Mouse (Mus musculus): ENCODE measurements around the gene Bend6. TPM values are rescaled to one million over a fixed set of nuclear protein-coding genes. Genes with fewer than 3 reads are reported as not detected.

Gene Bend6
- polyA plus RNA-seq, 1 experiment from 2014 or later, result 2.4 TPM

DNA sequence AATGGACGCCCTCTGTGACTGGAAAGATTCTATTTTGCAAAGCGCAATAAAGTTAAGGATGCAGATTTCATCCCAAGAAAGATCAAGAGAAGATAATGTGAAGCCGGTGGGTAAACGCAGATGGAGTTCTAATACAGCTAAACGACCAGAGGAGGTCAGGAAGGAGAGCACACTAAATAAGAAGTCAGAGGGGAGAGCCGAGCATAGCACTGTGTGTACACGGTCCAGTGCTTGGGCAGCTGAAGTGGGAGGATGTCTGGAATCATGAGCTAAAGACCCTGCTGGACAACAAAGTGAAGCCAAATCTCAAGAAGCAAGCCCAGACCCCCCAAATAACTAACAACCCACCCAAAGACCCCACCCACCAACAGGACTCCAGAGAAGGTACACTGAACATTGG, 15.4 kb upstream of the Bend6 start:
- 78% methylated on average over 7 of the region's 7 CpGs for WGBS
- no peak overlapping the region for H3K27ac ChIP-seq (ENCODE audit: low read depth, low read length)
- no peak for ATAC-seq (replicated peaks; ENCODE audit: low FRiP score)
- no peak overlapping the region for H3K4me3 ChIP-seq (ENCODE audit: low read depth, low read length)
- H3K9me3 ChIP-seq (ENCODE audit: control insufficient read depth, low read length), result no peaks in the 10 kb centered on the region
- H3K27me3 ChIP-seq (ENCODE audit: control insufficient read depth, insufficient read depth, low read length), result no peaks in the 10 kb centered on the region
- H3K36me3 ChIP-seq (ENCODE audit: control insufficient read depth, insufficient read depth, low read length), result no peaks in the 10 kb centered on the region
- no peak overlapping the region for H3K9ac ChIP-seq (ENCODE audit: low read length)
- H3K4me1 ChIP-seq (replicated peaks; ENCODE audit: control insufficient read depth, insufficient read depth, low read length), result no peaks in the 10 kb centered on the region
- H3K4me2 ChIP-seq (ENCODE audit: low read depth, low read length, severe bottlenecking), result no peak overlapping the region
- DNase-seq (ENCODE audit: low spot score), result peak; percentile 17

DNA sequence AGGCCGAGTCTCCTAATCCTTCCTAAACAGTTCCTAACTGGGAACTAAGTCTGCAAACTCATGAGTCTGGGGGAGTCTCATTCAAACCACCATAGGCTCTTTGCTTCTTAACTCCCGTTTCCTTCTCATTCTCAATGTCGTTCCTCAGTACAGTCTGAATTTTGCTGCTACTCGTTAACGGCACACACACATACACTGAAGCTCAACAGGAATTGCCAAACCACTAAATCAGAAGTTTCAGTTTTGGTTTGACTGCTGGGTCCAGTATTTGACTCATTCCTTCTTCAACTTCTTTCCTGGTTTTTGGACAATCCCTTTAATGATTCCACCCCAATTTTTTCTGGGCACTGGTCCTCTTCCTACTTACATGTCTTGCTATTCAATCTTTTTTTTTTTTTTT, 8.9 kb upstream of the Bend6 start:
- Histone ChIP-seq H3K9ac (ENCODE audit: low read length) (no peak overlapping the region), H3K4me1 (replicated peaks; ENCODE audit: control insufficient read depth, insufficient read depth, low read length) (no peaks in the 10 kb centered on the region), H3K27ac (ENCODE audit: low read depth, low read length) (no peak overlapping the region), H3K9me3 (ENCODE audit: control insufficient read depth, low read length) (no peaks in the 10 kb centered on the region), H3K36me3 (ENCODE audit: control insufficient read depth, insufficient read depth, low read length) (no peaks in the 10 kb centered on the region), H3K4me2 (ENCODE audit: low read depth, low read length, severe bottlenecking) (no peak overlapping the region), H3K27me3 (ENCODE audit: control insufficient read depth, insufficient read depth, low read length) (no peaks in the 10 kb centered on the region), H3K4me3 (ENCODE audit: low read depth, low read length) (no peak overlapping the region)
- DNase-seq (ENCODE audit: low spot score) (no peak), ATAC-seq (replicated peaks; ENCODE audit: low FRiP score) (no peak)
- 93% methylated on average over 5 of the region's 5 CpGs for WGBS

DNA sequence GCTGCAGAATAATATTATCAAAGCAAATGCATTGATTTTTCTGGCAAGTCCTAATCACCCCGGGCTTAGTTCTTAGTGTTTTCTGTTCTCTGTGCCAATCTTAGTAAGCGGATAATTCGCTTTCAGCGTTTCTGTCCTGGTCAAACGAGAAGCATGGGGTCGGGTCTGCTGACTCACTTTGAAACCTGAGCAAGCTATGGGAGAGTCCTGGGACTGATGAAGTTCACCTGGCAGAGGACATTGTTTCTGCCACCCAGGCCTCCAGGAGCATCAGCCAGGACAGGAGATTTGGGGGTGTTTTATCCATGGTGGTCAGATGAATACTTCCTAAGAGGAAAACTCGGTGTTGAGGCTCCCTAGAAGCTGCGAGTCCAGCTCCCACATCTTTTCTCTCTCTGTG, 4.0 kb upstream of the Bend6 start:
- 76% methylated on average over 8 of the region's 8 CpGs for WGBS
- Histone ChIP-seq H3K27me3 (ENCODE audit: control insufficient read depth, insufficient read depth, low read length) (peaks cover 6% of the 10 kb centered on the region), H3K9ac (ENCODE audit: low read length) (no peak overlapping the region), H3K4me2 (ENCODE audit: low read depth, low read length, severe bottlenecking) (no peak overlapping the region), H3K4me3 (ENCODE audit: low read depth, low read length) (no peak overlapping the region), H3K36me3 (ENCODE audit: control insufficient read depth, insufficient read depth, low read length) (no peaks in the 10 kb centered on the region), H3K9me3 (ENCODE audit: control insufficient read depth, low read length) (no peaks in the 10 kb centered on the region), H3K27ac (ENCODE audit: low read depth, low read length) (no peak overlapping the region), H3K4me1 (replicated peaks; ENCODE audit: control insufficient read depth, insufficient read depth, low read length) (peaks cover 8% of the 10 kb centered on the region; the same call in 1 of the 2 replicates)
- DNase-seq (ENCODE audit: low spot score) (no peak), ATAC-seq (replicated peaks; ENCODE audit: low FRiP score) (no peak)

DNA sequence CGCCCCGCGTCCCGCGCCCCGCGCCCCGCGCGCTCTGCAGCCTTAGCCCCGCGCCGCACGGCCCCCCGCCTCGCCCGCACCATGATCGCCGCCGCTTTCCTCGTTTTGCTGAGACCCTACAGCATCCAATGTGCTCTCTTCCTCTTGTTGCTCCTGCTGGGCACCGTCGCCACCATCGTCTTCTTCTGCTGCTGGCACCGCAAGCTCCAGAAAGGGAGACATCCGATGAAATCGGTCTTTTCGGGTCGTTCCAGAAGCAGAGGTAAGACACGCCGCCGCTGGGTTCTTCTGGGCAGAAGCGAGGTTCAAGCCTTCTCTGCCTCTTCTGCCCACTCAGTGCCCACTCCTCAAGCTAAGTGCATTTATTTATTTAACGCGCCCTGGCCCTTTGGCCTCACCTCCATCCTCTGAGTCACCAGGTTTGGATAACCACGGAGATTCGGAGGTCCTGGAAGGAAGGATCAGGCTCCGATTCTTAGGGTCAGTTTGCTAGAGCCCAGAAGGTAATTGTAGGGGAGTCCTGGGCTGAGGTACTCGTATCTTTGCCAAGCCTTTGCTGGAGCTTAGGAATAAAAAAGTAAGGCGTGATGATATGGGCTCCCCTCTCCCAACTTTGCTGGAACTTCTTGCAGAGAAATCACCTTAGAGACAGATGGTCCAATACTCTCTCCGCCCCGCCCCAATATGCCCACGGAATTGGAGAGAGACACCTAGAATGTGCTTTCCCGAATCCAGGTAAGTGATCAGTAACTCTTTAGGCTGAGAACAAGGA, 761 bp upstream of the Bend6 start, which contains the start of gene Dst:
TSS of gene Dst (plus strand) at position 35 of the 772 bp plus-strand sequence.
- Histone ChIP-seq H3K27me3 (ENCODE audit: control insufficient read depth, insufficient read depth, low read length) (peaks cover 13% of the 10 kb centered on the region), H3K4me1 (replicated peaks; ENCODE audit: control insufficient read depth, insufficient read depth, low read length) (peaks cover 8% of the 10 kb centered on the region; the same call in 1 of the 2 replicates), H3K9ac (ENCODE audit: low read length) (peak within 1 kb of the TSS; percentile 61), H3K9me3 (ENCODE audit: control insufficient read depth, low read length) (no peaks in the 10 kb centered on the region), H3K4me2 (ENCODE audit: low read depth, low read length, severe bottlenecking) (peak within 1 kb of the TSS; percentile 88), H3K36me3 (ENCODE audit: control insufficient read depth, insufficient read depth, low read length) (no peaks in the 10 kb centered on the region), H3K27ac (ENCODE audit: low read depth, low read length) (no peak within 1 kb of the TSS), H3K4me3 (ENCODE audit: low read depth, low read length) (peak within 1 kb of the TSS; percentile 65)
- WGBS, result 4% methylated on average over 41 of the region's 44 CpGs
- no peak for DNase-seq (ENCODE audit: low spot score)
- ATAC-seq (replicated peaks; ENCODE audit: low FRiP score), result 0 out of 2 replicates have a peak, but pooled peaks have one; percentile 11

DNA sequence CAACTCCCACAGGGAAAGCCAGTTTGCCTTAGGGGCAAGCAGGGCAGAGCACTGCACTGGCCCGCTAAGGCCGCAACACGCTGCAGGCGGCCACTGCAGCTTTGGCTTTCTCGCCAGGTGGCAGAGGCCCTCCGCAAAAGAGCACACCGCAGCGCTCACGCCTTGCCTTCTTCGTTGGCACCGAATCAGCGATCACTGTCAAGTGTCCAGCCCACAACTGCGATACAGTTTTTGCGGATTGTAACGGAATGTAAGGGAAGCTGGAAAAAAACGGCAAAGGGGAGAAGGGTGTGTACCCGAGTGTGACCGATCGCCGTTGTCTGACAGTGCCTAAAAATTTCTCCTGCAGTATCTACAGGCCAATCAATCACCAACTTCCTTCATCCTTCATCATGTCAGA, 689 bp downstream of the Bend6 start:
- Histone ChIP-seq H3K27ac (ENCODE audit: low read depth, low read length) (no peak overlapping the region), H3K9me3 (ENCODE audit: control insufficient read depth, low read length) (no peaks in the 10 kb centered on the region), H3K4me1 (replicated peaks; ENCODE audit: control insufficient read depth, insufficient read depth, low read length) (peaks cover 8% of the 10 kb centered on the region; the same call in 1 of the 2 replicates), H3K9ac (ENCODE audit: low read length) (peak overlapping the region; percentile 61), H3K27me3 (ENCODE audit: control insufficient read depth, insufficient read depth, low read length) (peaks cover 13% of the 10 kb centered on the region), H3K36me3 (ENCODE audit: control insufficient read depth, insufficient read depth, low read length) (no peaks in the 10 kb centered on the region), H3K4me2 (ENCODE audit: low read depth, low read length, severe bottlenecking) (peak overlapping the region; percentile 88), H3K4me3 (ENCODE audit: low read depth, low read length) (peak overlapping the region; percentile 65)
- ATAC-seq (replicated peaks; ENCODE audit: low FRiP score) (peak; percentile 49), DNase-seq (ENCODE audit: low spot score) (peak; percentile 62)
- under 1% methylated on average over 20 of the region's 20 CpGs for WGBS

DNA sequence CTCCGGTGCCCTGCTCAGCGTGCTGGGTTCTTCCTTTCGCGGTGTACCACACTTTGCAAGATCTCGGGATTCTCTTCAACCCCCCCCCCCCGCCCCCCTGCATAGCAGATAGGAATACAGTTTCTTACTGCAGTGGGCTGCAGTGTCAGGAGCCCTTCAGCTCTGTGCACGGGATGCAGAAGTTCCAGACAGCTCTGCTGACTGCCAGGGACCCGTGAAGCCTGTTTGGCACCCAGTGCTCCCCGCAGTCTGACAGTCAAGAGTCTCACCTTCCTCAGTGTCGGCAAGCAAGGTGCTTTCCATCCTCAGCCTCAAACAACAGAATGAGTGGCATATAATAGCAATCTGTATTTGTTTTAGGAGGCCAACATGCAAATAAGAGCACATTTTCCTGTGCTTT, 1.4 kb downstream of the Bend6 start:
- no peak for DNase-seq (ENCODE audit: low spot score)
- ATAC-seq (replicated peaks; ENCODE audit: low FRiP score), result no peak
- Histone ChIP-seq H3K9me3 (ENCODE audit: control insufficient read depth, low read length) (no peaks in the 10 kb centered on the region), H3K27ac (ENCODE audit: low read depth, low read length) (no peak overlapping the region), H3K4me2 (ENCODE audit: low read depth, low read length, severe bottlenecking) (no peak overlapping the region), H3K9ac (ENCODE audit: low read length) (no peak overlapping the region), H3K36me3 (ENCODE audit: control insufficient read depth, insufficient read depth, low read length) (no peaks in the 10 kb centered on the region), H3K4me3 (ENCODE audit: low read depth, low read length) (no peak overlapping the region), H3K4me1 (replicated peaks; ENCODE audit: control insufficient read depth, insufficient read depth, low read length) (peaks cover 8% of the 10 kb centered on the region; the same call in 1 of the 2 replicates), H3K27me3 (ENCODE audit: control insufficient read depth, insufficient read depth, low read length) (peaks cover 13% of the 10 kb centered on the region)
- WGBS, result 40% methylated on average over 10 of the region's 10 CpGs

DNA sequence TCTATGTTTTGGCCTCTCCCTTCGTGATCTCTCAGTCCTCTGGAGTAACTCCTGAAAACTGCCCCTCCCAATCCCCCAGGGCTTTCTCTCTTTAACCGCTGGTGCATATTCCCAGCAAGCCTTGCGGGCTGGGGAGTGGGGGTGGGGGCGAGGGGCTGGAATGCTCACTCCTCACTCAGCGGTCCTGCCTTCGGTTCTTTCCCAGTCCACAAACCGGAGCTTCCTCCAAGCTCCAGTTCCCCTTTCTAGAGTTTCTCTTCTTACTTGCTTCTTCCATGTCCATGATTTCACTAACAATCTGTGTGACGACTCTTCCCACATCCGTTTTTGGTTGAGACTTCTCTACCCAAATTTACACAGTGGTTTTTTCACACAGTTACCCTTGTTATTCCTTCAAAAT, 4.0 kb downstream of the Bend6 start:
- no peak overlapping the region for H3K9ac ChIP-seq (ENCODE audit: low read length)
- H3K27me3 ChIP-seq (ENCODE audit: control insufficient read depth, insufficient read depth, low read length), result peaks cover 11% of the 10 kb centered on the region
- no peaks in the 10 kb centered on the region for H3K36me3 ChIP-seq (ENCODE audit: control insufficient read depth, insufficient read depth, low read length)
- ATAC-seq (replicated peaks; ENCODE audit: low FRiP score) (no peak), DNase-seq (ENCODE audit: low spot score) (no peak)
- H3K27ac ChIP-seq (ENCODE audit: low read depth, low read length), result no peak overlapping the region
- 0 out of 2 replicates have a peak overlapping the region, but pooled peaks have one; percentile 15 for H3K4me2 ChIP-seq (ENCODE audit: low read depth, low read length, severe bottlenecking)
- no peak overlapping the region for H3K4me3 ChIP-seq (ENCODE audit: low read depth, low read length)
- peaks cover 8% of the 10 kb centered on the region; the same call in 1 of the 2 replicates for H3K4me1 ChIP-seq (replicated peaks; ENCODE audit: control insufficient read depth, insufficient read depth, low read length)
- H3K9me3 ChIP-seq (ENCODE audit: control insufficient read depth, low read length), result no peaks in the 10 kb centered on the region
- WGBS, result 38% methylated on average over 9 of the region's 9 CpGs

DNA sequence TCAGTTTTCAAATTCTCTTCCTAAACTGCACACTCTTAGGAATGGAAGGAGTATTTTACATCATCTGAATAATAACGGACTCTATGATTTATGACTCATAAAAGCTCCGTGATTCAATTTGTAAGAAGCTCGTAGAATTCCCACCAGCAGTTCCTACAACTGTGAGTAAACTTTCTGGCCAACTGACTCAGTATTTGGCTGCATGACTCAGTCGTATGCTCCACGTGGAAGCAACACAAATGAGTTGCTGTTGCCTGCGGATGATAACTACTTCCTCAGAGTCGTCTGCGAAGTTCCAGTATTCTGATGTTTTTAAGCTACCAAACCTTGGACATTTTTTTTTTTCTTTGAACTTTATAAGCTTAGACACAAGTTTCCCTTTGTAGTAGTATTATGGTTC, 7.4 kb downstream of the Bend6 start:
- H3K9me3 ChIP-seq (ENCODE audit: control insufficient read depth, low read length), result no peaks in the 10 kb centered on the region
- no peak overlapping the region for H3K27ac ChIP-seq (ENCODE audit: low read depth, low read length)
- no peak overlapping the region for H3K4me2 ChIP-seq (ENCODE audit: low read depth, low read length, severe bottlenecking)
- WGBS, result 92% methylated on average over 8 of the region's 8 CpGs
- H3K4me1 ChIP-seq (replicated peaks; ENCODE audit: control insufficient read depth, insufficient read depth, low read length), result no peaks in the 10 kb centered on the region
- H3K9ac ChIP-seq (ENCODE audit: low read length), result no peak overlapping the region
- H3K36me3 ChIP-seq (ENCODE audit: control insufficient read depth, insufficient read depth, low read length), result no peaks in the 10 kb centered on the region
- no peak overlapping the region for H3K4me3 ChIP-seq (ENCODE audit: low read depth, low read length)
- no peaks in the 10 kb centered on the region for H3K27me3 ChIP-seq (ENCODE audit: control insufficient read depth, insufficient read depth, low read length)
- DNase-seq (ENCODE audit: low spot score) (no peak), ATAC-seq (replicated peaks; ENCODE audit: low FRiP score) (no peak)

DNA sequence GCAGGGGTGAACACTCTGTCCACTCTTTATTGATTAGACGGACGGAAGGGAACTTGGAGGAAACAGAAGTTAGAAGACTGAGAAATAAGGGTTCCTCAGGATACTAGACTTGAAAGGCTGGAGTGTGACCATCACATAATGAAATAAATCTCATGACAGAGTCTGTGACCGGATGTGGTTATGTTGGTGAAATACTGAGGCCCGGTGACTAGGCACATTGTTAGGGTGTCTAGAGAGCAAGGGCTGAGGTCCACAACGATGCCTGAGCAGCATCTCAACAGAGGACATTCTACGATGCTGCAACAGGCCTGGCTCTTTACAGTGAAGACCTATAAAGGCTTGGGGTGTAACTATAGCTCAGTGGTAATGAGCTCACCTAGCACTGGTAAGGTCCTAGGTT, 9.2 kb downstream of the Bend6 start:
- no peak overlapping the region for H3K27ac ChIP-seq (ENCODE audit: low read depth, low read length)
- DNase-seq (ENCODE audit: low spot score), result no peak
- H3K4me2 ChIP-seq (ENCODE audit: low read depth, low read length, severe bottlenecking), result no peak overlapping the region
- 93% methylated on average over 6 of the region's 6 CpGs for WGBS
- no peak overlapping the region for H3K4me3 ChIP-seq (ENCODE audit: low read depth, low read length)
- H3K27me3 ChIP-seq (ENCODE audit: control insufficient read depth, insufficient read depth, low read length), result no peaks in the 10 kb centered on the region
- no peaks in the 10 kb centered on the region for H3K36me3 ChIP-seq (ENCODE audit: control insufficient read depth, insufficient read depth, low read length)
- H3K9ac ChIP-seq (ENCODE audit: low read length), result no peak overlapping the region
- H3K4me1 ChIP-seq (replicated peaks; ENCODE audit: control insufficient read depth, insufficient read depth, low read length), result no peaks in the 10 kb centered on the region
- no peak for ATAC-seq (replicated peaks; ENCODE audit: low FRiP score)
- no peaks in the 10 kb centered on the region for H3K9me3 ChIP-seq (ENCODE audit: control insufficient read depth, low read length)

All from forebrain, embryonic 11.5 days (tissue).